Mouse (Mus musculus) intestine, embryonic 14.5 days (tissue): ENCODE results near the gene Sv2c. TPM values are rescaled to one million over a fixed set of nuclear protein-coding genes. Genes with fewer than 3 reads are reported as not detected.
"Not testable (repeated sequence)": the region's sequence is repeated elsewhere in the genome, so short reads cannot be mapped to it uniquely, and the experiment has no call there.

ENCODE experiments used
- ATAC-seq: fragments of 200-750 bp; cut with Nextera tagmentation; replicated peaks from 2 replicates; pipeline ENCODE4 v1.8.0; 2017; ENCODE audit warnings: low read depth, moderate number of reproducible peaks, moderate TSS enrichment, moderate library complexity; ENCODE audit not compliant: low FRiP score, low TSS enrichment
- DNase-seq: peaks from one replicate; pipeline ENCODE4 v3.0.0-alpha.2; 2018; ENCODE audit warnings: low spot score
- H3K27ac ChIP-seq: fragments of 300-500 bp; sonication (generic); 2 replicates; pipeline ENCODE4 v1.5.1; 2014; ENCODE audit warnings: low read depth, mild to moderate bottlenecking, control low read depth
- H3K27me3 ChIP-seq: fragments of 300-500 bp; sonication (generic); replicated peaks from 2 replicates; pipeline ENCODE4 v1.6.1; 2014; ENCODE audit warnings: low read length, control low read depth; ENCODE audit not compliant: control insufficient read depth, insufficient read depth
- H3K36me3 ChIP-seq: fragments of 300-500 bp; sonication (generic); 2 replicates; pipeline ENCODE4 v1.6.1; 2014; ENCODE audit warnings: low read length, control low read depth; ENCODE audit not compliant: control insufficient read depth, insufficient read depth
- H3K4me1 ChIP-seq: fragments of 300-500 bp; sonication (generic); replicated peaks from 2 replicates; pipeline ENCODE4 v1.6.1; 2014; ENCODE audit warnings: low read length, control low read depth, mixed read lengths; ENCODE audit not compliant: control insufficient read depth, insufficient read depth
- H3K4me2 ChIP-seq: fragments of 300-500 bp; sonication (generic); 2 replicates; pipeline ENCODE4 v1.6.1; 2014; ENCODE audit warnings: low read length
- H3K4me3 ChIP-seq: fragments of 300-500 bp; sonication (generic); 2 replicates; pipeline ENCODE4 v1.5.1; 2014; ENCODE audit warnings: low read depth, low read length, control low read depth, mixed read lengths
- H3K9ac ChIP-seq: fragments of 300-500 bp; sonication (generic); 2 replicates; pipeline ENCODE4 v1.6.1; 2014; ENCODE audit warnings: mild to moderate bottlenecking, low read length
- H3K9me3 ChIP-seq: fragments of 300-500 bp; sonication (generic); 2 replicates; pipeline ENCODE4 v1.6.1; 2016; ENCODE audit warnings: low read length, control low read depth; ENCODE audit not compliant: control insufficient read depth
- WGBS: fragments of 180-500 bp; shearing (Covaris S2); extraction: QIAGEN DNeasy Blood & Tissue Kit; methylation state at CpG from one replicate; pipeline ENCODE4 v1.1.7; 2014; 5-methylcytosine and 5-hydroxymethylcytosine counted together
- polyA plus RNA-seq: library from polyadenylated mRNA; unstranded; fragments of >200 nt; fragmentation: Nextera tagmentation; extraction: Ambion mirVana; gene quantifications from 2 replicates; pipeline ENCODE4 v1.2.1, GENCODE M21; 2014

Gene Sv2c
- polyA plus RNA-seq, 1 experiment from 2014 or later: 1.8 TPM

DNA sequence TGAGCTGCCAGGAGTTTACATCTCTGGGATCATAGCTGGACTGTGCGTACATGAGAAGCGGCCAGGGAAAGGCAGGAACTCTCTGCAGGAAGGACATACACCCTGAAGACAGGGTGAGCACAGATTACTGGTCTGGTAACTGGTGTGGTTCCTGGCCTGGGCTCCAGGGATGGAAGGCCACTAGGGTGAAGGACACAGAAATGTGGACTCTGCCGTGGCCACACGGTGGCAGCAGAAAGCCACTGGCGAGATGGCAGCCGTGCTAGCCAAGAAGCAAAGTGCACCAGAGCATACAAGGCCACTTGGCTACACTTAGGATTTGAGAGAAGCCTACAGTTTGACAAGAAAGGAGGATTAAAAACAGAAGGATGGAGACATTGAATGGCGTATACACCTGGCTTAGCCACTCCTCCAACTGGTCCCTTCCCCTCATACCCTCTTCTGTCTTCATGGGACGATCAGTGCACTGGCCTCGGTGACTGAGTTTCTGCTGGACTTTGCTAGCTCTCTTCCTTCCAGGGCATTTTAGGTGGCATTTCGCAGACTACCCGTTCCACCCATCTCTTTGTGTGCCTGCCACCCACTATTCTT, 158.9 kb downstream of the Sv2c start:
- H3K9me3 ChIP-seq: no peaks in the 10 kb centered on the region
- ATAC-seq (peak; percentile 71; the same call in 1 of the 2 replicates), DNase-seq (peak; percentile 82)
- WGBS: 54% methylated on average over 11 of the region's 11 CpGs
- H3K4me1 ChIP-seq: no peaks in the 10 kb centered on the region
- no peak overlapping the region for H3K4me3 ChIP-seq
- no peak overlapping the region for H3K4me2 ChIP-seq
- no peak overlapping the region for H3K27ac ChIP-seq
- H3K9ac ChIP-seq: no peak overlapping the region
- no peaks in the 10 kb centered on the region for H3K27me3 ChIP-seq
- H3K36me3 ChIP-seq: no peaks in the 10 kb centered on the region

DNA sequence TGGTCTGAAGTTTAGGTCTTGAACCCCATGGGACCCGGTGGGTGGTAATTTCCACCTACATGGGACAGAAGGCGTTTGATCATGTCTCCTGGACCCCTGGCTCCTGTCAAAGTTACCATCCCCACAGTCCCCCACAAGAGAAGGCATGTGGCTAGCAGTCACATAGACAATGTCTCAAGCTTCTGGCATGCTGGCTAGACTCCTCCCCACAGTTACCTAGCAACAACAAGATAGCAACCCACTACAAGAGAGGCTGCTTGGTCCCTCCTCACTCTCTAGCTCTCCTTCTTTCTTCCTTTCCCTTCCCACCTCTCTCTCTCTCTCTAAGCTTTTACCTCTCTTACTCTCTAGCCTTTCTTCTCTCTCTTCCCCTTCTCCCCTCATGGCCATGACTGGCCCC, 164.3 kb downstream of the Sv2c start:
- 76% methylated on average over 2 of the region's 2 CpGs for WGBS
- not testable (repeated sequence) for ATAC-seq, H3K27me3 ChIP-seq, DNase-seq, H3K4me2 ChIP-seq, H3K9me3 ChIP-seq, H3K27ac ChIP-seq, H3K36me3 ChIP-seq, H3K9ac ChIP-seq, H3K4me3 ChIP-seq, H3K4me1 ChIP-seq

DNA sequence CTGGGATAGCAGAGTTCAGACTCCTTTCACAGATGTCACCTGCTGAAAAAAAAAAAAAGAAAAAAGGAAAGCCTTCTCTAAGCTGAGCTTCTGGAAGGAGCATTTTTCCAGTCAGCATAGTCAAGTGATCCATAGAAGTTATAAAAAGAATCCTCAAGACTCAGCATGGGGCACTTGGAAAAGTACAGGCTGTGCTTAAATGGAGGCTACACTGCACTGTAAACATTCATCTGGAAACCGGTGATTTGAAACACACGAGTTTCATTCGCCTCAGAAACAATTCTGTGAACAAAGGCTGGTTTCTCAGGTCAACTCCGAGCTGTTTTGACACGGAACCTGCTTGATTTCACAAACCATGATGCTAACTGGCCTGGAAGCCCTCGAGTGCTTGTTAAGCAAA, 165.6 kb downstream of the Sv2c start:
- 55% methylated on average over 6 of the region's 6 CpGs for WGBS
- peaks cover 8% of the 10 kb centered on the region; the same call in 1 of the 2 replicates for H3K4me1 ChIP-seq
- DNase-seq: no peak
- H3K36me3 ChIP-seq: no peaks in the 10 kb centered on the region
- H3K4me3 ChIP-seq: no peak overlapping the region
- H3K9ac ChIP-seq: no peak overlapping the region
- no peak overlapping the region for H3K4me2 ChIP-seq
- no peaks in the 10 kb centered on the region for H3K9me3 ChIP-seq
- no peak for ATAC-seq
- no peak overlapping the region for H3K27ac ChIP-seq
- no peaks in the 10 kb centered on the region for H3K27me3 ChIP-seq

DNA sequence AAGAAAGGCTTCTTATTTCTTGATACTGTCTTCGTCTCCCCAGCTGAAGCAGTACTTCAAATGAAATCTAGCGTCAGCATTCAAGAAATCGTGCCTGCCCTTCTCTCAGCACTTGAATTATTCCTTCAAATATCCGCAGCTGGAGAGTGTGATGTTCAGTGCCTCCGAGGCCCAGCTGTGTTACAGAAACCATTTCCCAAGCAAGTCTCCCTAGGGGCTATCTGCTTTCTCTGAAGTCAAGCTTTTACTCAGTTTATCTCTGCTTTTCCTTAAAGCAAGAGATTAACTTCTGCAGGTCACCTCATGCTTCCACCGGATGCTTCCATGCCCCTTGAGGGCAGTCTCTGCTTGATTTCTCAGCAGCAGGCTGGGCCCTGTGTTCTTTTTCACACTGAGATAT, 166.8 kb downstream of the Sv2c start:
- Histone ChIP-seq H3K36me3 (no peaks in the 10 kb centered on the region), H3K4me2 (no peak overlapping the region), H3K9ac (no peak overlapping the region), H3K9me3 (no peaks in the 10 kb centered on the region), H3K27ac (no peak overlapping the region; the same call in 1 of the 2 replicates), H3K27me3 (no peaks in the 10 kb centered on the region), H3K4me3 (no peak overlapping the region), H3K4me1 (peaks cover 17% of the 10 kb centered on the region)
- DNase-seq: no peak
- ATAC-seq: no peak
- WGBS: 48% methylated on average over 6 of the region's 6 CpGs

DNA sequence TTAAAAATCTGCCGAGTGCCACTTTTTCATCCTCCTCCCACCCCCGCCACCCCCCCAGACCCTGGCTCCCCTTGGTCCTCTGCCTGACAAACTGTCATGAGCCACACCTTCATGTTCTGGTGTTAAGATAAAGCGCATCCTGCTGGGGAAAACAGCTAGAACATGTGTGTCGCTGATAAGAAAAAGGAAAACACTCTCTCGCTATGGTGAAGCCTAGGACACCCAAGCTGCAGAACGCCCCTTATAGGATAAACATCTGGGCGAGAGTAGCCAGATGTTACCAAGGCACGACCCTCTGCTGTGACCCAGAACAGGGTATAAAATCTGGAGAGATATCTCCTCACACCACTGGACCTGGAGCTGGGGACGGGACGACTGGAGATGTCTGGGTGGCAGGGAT, 167.2 kb downstream of the Sv2c start:
- Histone ChIP-seq H3K4me3 (no peak overlapping the region), H3K27ac (no peak overlapping the region), H3K4me2 (no peak overlapping the region), H3K36me3 (no peaks in the 10 kb centered on the region), H3K27me3 (no peaks in the 10 kb centered on the region), H3K9ac (no peak overlapping the region), H3K4me1 (peaks cover 20% of the 10 kb centered on the region), H3K9me3 (no peaks in the 10 kb centered on the region)
- ATAC-seq: no peak
- no peak for DNase-seq
- 50% methylated on average over 10 of the region's 10 CpGs for WGBS

DNA sequence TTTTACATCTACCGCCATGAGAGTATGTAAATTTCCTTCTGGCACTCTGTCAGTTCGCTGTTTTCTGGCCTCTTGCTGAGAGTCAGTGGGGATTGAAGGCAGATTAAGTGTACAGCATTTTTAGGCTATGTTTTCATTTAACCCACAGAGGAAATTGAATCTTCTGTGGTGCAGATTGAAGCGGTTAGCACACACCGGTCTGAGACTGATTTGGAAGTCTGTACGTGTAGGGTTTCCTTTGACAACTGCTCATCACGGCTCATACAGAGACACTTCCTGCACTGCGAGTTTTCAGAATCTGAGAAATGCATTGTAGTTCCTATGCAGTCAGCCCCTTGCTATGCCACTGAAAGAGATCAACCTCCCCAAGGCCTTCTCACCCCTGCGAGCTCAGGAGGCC, 168.2 kb downstream of the Sv2c start:
- Histone ChIP-seq H3K9me3 (no peaks in the 10 kb centered on the region), H3K4me2 (no peak overlapping the region), H3K9ac (no peak overlapping the region), H3K4me3 (no peak overlapping the region), H3K27me3 (no peaks in the 10 kb centered on the region), H3K4me1 (peaks cover 29% of the 10 kb centered on the region), H3K36me3 (no peaks in the 10 kb centered on the region), H3K27ac (no peak overlapping the region)
- DNase-seq: no peak
- ATAC-seq: no peak
- 71% methylated on average over 8 of the region's 8 CpGs for WGBS

DNA sequence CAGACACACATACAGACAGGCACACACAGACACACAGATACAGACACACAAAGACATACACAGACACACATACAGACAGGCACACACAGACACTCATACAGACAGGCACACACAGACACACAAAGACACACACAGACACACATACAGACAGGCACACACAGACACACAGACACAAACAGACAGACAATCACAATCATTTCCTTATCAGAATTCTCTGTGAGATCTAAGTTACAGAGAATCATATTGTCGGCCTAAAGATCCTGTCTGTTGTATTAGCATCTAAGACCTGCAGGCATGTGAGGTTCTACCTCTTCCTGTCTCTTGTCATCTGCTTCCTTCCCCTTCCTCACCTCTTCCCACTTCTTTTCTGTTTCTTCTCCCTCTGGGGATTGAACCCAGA, 168.7 kb downstream of the Sv2c start:
- H3K9ac ChIP-seq: no peak overlapping the region
- H3K4me2 ChIP-seq: no peak overlapping the region
- no peak overlapping the region for H3K4me3 ChIP-seq
- no peak overlapping the region for H3K27ac ChIP-seq
- peaks cover 31% of the 10 kb centered on the region for H3K4me1 ChIP-seq
- 73% methylated on average over 1 of the region's 1 CpGs for WGBS
- H3K36me3 ChIP-seq: no peaks in the 10 kb centered on the region
- H3K9me3 ChIP-seq: no peaks in the 10 kb centered on the region
- ATAC-seq (no peak), DNase-seq (no peak)
- no peaks in the 10 kb centered on the region for H3K27me3 ChIP-seq

DNA sequence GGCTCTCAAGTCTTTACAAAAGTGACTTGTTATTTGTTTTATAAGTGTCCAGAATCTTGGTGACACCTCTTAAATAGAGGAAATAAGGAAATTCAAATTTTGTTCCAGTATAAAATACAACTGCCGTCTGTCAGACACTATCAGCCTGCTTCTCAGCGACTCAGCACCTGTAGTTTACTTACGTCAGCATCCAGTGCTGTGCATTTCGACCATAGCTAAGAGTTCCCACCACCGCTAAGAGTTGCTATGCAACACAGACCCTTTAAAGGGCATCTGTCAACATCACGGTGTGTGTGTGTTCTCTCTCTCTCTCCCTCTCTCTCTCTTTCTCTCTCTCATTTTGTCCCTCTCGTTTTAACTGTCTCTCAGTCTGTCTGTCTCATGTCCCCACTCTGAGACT, 170.5 kb downstream of the Sv2c start:
- no peak for ATAC-seq
- Histone ChIP-seq H3K9ac (peak overlapping the region; percentile 43), H3K27ac (peak overlapping the region; percentile 47; the same call in 1 of the 2 replicates), H3K4me3 (peak overlapping the region; percentile 40), H3K4me1 (peaks cover 31% of the 10 kb centered on the region), H3K4me2 (peak overlapping the region; percentile 75), H3K36me3 (no peaks in the 10 kb centered on the region), H3K27me3 (no peaks in the 10 kb centered on the region), H3K9me3 (no peaks in the 10 kb centered on the region)
- DNase-seq: no peak
- WGBS: 22% methylated on average over 7 of the region's 7 CpGs

DNA sequence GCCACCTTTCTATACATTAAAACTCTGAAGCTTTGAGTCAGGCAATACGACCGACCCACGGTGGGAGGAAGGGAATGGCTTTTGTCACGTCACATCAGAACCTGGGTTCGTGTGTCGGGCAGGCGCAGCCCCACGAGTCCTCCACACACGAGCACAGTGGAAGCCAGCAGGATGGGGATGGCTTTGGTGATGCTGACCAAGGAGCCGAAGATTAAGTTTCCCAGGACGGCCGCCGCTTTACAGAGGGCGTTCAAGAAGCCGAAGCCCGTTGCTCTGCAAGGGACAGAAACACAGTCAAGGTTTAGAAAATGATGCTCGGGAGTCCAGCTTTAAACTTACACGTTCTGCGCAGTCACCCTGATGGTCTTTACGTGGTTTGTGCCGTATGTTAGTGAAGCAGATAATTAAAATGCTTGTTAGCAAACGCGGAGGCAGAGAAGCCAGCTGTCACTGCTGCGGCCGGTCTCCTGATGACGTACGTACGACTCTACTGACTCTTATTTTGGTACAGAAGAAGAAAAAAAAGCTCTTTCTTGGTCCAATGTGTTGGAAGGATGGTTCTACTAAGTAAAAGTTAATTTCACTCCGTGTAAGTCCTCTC, 171.1 kb downstream of the Sv2c start:
- H3K4me1 ChIP-seq: peaks cover 31% of the 10 kb centered on the region
- peak overlapping the region; percentile 43 for H3K9ac ChIP-seq
- peak overlapping the region; percentile 47; the same call in 1 of the 2 replicates for H3K27ac ChIP-seq
- DNase-seq (peak; percentile 73), ATAC-seq (0 out of 2 replicates have a peak, but pooled peaks have one; percentile 30)
- peak overlapping the region; percentile 75 for H3K4me2 ChIP-seq
- 10% methylated on average over 29 of the region's 29 CpGs for WGBS
- no peaks in the 10 kb centered on the region for H3K27me3 ChIP-seq
- H3K9me3 ChIP-seq: no peaks in the 10 kb centered on the region
- peak overlapping the region; percentile 40 for H3K4me3 ChIP-seq
- H3K36me3 ChIP-seq: no peaks in the 10 kb centered on the region
